Mouse (Mus musculus) C2C12 (cell line): ENCODE measurements around the gene Hist1h2be.

Experiments used
- CTCF ChIP-seq: IDR thresholded peaks from one replicate; pipeline ENCODE4 v1.5.1; 2011; ENCODE audit not compliant: control insufficient read depth, insufficient read depth, insufficient read length
- MAX ChIP-seq: IDR thresholded peaks from one replicate; pipeline ENCODE4 v1.6.1; 2011; ENCODE audit warnings: mild to moderate bottlenecking, control low read depth
- USF1 ChIP-seq: IDR thresholded peaks from one replicate; pipeline ENCODE4 v1.6.1; 2011; ENCODE audit warnings: low read depth, mild to moderate bottlenecking, control low read depth, moderate library complexity

- no peak for TF ChIP-seq USF1
- TF ChIP-seq CTCF = no peak
- no peak for TF ChIP-seq MAX
Observed at GRCm38 (mm10) chr13:23551931-23552914, 68.7 kb downstream of the Hist1h2be start.
